Mouse (Mus musculus): Measurements from ENCODE around the gene Pkhd1. TPM values are rescaled to one million over a fixed set of nuclear protein-coding genes. Genes with fewer than 3 reads are reported as not detected.

Gene Pkhd1
- polyA plus RNA-seq, 1 experiment: not detected

DNA sequence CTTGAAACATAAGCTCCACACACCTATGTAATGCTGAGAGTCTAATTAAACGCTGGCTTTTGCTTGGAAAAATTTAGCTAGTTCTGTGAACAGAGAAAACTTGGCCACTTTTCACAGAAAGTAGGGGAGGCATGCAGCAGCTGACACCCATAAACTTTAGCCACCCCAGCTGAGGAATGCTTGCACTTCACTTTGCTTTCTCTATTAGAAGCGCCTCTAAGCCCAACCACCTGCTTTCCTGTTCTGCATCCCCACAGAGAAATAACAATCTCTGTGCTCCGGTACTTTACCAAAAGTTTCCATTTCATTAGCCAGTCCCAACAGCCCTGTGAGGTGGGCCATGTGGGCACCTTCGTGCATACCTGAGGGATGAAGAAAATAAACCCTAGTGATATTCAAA, 66.5 kb downstream of the Pkhd1 start:
- Histone ChIP-seq H3K27ac (ENCODE audit: insufficient read depth, low read length) (no peak overlapping the region), H3K36me3 (ENCODE audit: control insufficient read depth, insufficient read depth, low read length, poor library complexity, severe bottlenecking) (no peaks in the 10 kb centered on the region)
- TF ChIP-seq POLR2A (IDR thresholded peaks at IDR 0.05; ENCODE audit: insufficient read depth, low read length) (no peak), EP300 (IDR thresholded peaks at IDR 0.05; ENCODE audit: insufficient read depth, low read depth, low read length) (no peak), CTCF (IDR thresholded peaks at IDR 0.05; ENCODE audit: low read depth, low read length) (no peak)

DNA sequence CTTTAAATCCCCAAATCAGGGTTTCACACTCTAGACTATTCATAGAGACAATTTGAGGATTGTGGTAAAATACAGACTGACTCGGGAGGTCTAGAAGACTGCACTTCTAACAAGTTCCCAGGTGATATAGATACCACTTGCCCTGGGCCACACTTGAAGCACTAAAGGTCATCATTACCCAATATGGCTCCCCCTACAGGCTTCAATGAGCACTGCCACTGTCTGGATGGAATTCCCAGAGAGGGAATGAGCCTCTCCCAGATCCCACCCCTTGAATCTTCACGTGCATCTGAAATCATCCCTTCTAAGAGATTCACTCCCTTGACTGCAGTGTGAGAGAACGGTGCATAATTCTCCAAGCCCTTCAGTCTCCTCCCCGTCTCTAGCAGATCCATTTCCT, 73.3 kb downstream of the Pkhd1 start:
- no peaks in the 10 kb centered on the region for H3K9me3 ChIP-seq (replicated peaks; ENCODE audit: control insufficient read depth, insufficient read depth, low read length, poor library complexity, severe bottlenecking)
- H3K27ac ChIP-seq (ENCODE audit: insufficient read depth, low read length): no peak overlapping the region
- H3K9ac ChIP-seq (ENCODE audit: low read depth, poor library complexity, severe bottlenecking): no peak overlapping the region
- no peaks in the 10 kb centered on the region for H3K27me3 ChIP-seq (ENCODE audit: control insufficient read depth, insufficient read depth, low read length, poor library complexity, severe bottlenecking)
- no peaks in the 10 kb centered on the region for H3K4me1 ChIP-seq (ENCODE audit: control insufficient read depth, insufficient read depth, low read length)
- no peaks in the 10 kb centered on the region for H3K36me3 ChIP-seq (ENCODE audit: control insufficient read depth, insufficient read depth, low read length, poor library complexity, severe bottlenecking)
- TF ChIP-seq CTCF (IDR thresholded peaks at IDR 0.05; ENCODE audit: low read depth, low read length) (peak; percentile 15), POLR2A (IDR thresholded peaks at IDR 0.05; ENCODE audit: insufficient read depth, low read length) (no peak), EP300 (IDR thresholded peaks at IDR 0.05; ENCODE audit: insufficient read depth, low read depth, low read length) (no peak)
- no peak overlapping the region for H3K4me3 ChIP-seq (ENCODE audit: low read depth, low read length)

More for the DNA sequence above, 66.5 kb downstream of the Pkhd1 start:
- H3K9ac ChIP-seq (ENCODE audit: low read depth, poor library complexity, severe bottlenecking): no peak overlapping the region
- no peaks in the 10 kb centered on the region for H3K4me1 ChIP-seq (ENCODE audit: control insufficient read depth, insufficient read depth, low read length)
- H3K9me3 ChIP-seq (replicated peaks; ENCODE audit: control insufficient read depth, insufficient read depth, low read length, poor library complexity, severe bottlenecking): no peaks in the 10 kb centered on the region
- no peaks in the 10 kb centered on the region for H3K27me3 ChIP-seq (ENCODE audit: control insufficient read depth, insufficient read depth, low read length, poor library complexity, severe bottlenecking)
- H3K4me3 ChIP-seq (ENCODE audit: low read depth, low read length): no peak overlapping the region

DNA sequence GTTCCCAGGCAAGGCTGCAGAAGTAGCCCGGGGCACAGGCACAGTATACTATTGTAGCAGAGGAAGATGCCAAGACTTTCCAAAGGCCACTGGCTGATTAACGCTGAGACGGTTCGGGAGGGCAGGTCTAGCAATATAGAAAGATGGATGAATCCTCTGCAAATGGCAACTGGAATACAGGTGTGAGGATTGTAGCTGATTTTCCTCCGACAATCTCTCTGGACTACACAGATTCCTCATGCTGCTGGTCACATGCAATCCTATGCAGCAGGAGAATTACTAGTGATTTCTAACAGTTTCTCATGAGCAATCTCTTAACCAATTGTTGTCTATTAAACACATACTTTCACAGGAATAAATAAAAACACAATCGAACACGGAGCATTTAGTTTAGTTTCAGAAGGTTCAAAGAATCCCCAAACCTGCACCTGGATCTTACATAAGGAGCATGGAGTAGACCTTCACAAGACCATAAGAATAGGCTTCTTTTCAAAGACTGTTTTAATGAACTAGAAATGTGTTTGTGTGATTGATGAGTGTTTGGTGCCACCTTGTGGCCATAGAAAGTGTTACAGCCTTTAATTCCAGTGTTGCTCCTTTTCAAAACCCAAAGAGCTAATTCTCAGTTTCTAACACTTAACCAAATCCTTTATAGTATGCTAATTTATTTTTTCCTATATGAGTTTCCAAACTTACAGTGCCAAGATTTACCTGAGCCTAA, 104.3 kb downstream of the Pkhd1 start:
- TF ChIP-seq CTCF (IDR thresholded peaks at IDR 0.05; ENCODE audit: low read depth, low read length) (peak; percentile 22), EP300 (IDR thresholded peaks at IDR 0.05; ENCODE audit: insufficient read depth, low read depth, low read length) (no peak), POLR2A (IDR thresholded peaks at IDR 0.05; ENCODE audit: insufficient read depth, low read length) (no peak)
- Histone ChIP-seq H3K27me3 (ENCODE audit: control insufficient read depth, insufficient read depth, low read length, poor library complexity, severe bottlenecking) (no peaks in the 10 kb centered on the region), H3K36me3 (ENCODE audit: control insufficient read depth, insufficient read depth, low read length, poor library complexity, severe bottlenecking) (no peaks in the 10 kb centered on the region), H3K4me3 (ENCODE audit: low read depth, low read length) (no peak overlapping the region), H3K27ac (ENCODE audit: insufficient read depth, low read length) (no peak overlapping the region), H3K9me3 (replicated peaks; ENCODE audit: control insufficient read depth, insufficient read depth, low read length, poor library complexity, severe bottlenecking) (no peaks in the 10 kb centered on the region; the same call in 1 of the 2 replicates), H3K9ac (ENCODE audit: low read depth, poor library complexity, severe bottlenecking) (no peak overlapping the region), H3K4me1 (ENCODE audit: control insufficient read depth, insufficient read depth, low read length) (no peaks in the 10 kb centered on the region)

DNA sequence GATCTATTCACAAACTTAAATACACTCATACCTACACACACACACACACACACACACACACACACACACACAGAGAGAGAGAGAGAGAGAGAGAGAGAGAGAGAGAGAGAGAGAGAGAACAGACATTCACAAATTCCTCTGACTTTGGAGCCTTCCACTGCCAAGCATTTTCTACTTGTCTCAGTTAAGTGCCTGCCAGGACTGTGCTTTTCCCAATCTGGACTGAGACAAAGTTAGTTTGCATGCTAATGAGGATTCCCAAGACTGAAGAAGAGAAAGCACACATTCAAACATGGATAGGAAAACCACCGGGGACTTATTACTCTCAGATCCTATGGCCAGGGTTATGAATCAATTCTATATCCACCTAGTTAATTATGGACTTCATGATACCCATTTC, 118.9 kb downstream of the Pkhd1 start:
- Histone ChIP-seq H3K9ac (ENCODE audit: low read depth, poor library complexity, severe bottlenecking) (no peak overlapping the region), H3K4me3 (ENCODE audit: low read depth, low read length) (no peak overlapping the region), H3K27me3 (ENCODE audit: control insufficient read depth, insufficient read depth, low read length, poor library complexity, severe bottlenecking) (no peaks in the 10 kb centered on the region), H3K36me3 (ENCODE audit: control insufficient read depth, insufficient read depth, low read length, poor library complexity, severe bottlenecking) (no peaks in the 10 kb centered on the region), H3K4me1 (ENCODE audit: control insufficient read depth, insufficient read depth, low read length) (no peaks in the 10 kb centered on the region), H3K9me3 (replicated peaks; ENCODE audit: control insufficient read depth, insufficient read depth, low read length, poor library complexity, severe bottlenecking) (no peaks in the 10 kb centered on the region), H3K27ac (ENCODE audit: insufficient read depth, low read length) (no peak overlapping the region)
- TF ChIP-seq EP300 (IDR thresholded peaks at IDR 0.05; ENCODE audit: insufficient read depth, low read depth, low read length) (no peak), CTCF (IDR thresholded peaks at IDR 0.05; ENCODE audit: low read depth, low read length) (no peak), POLR2A (IDR thresholded peaks at IDR 0.05; ENCODE audit: insufficient read depth, low read length) (no peak)

DNA sequence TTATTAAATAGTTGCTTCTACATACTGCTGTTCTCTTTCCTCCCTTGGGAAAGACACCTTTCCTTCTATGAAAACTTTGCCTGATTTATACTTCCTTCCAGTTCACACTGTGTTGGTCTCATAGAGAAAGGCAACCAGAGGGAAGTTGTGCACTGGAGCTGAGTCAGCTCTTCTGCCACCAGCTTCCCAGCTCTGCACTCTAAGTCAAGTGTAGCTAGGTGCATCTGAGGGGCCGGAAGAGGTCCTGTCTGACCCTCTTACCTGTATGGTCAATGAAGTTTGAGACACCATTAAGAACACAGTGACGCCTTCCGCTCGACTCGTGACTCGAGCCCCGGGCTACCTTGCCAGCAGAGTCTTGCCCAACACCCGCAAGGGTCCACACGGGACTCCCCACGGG, 131.8 kb downstream of the Pkhd1 start:
- Histone ChIP-seq H3K9ac (ENCODE audit: low read depth, poor library complexity, severe bottlenecking) (no peak overlapping the region), H3K4me1 (ENCODE audit: control insufficient read depth, insufficient read depth, low read length) (no peaks in the 10 kb centered on the region), H3K27me3 (ENCODE audit: control insufficient read depth, insufficient read depth, low read length, poor library complexity, severe bottlenecking) (no peaks in the 10 kb centered on the region), H3K27ac (ENCODE audit: insufficient read depth, low read length) (no peak overlapping the region), H3K36me3 (ENCODE audit: control insufficient read depth, insufficient read depth, low read length, poor library complexity, severe bottlenecking) (no peaks in the 10 kb centered on the region), H3K4me3 (ENCODE audit: low read depth, low read length) (no peak overlapping the region), H3K9me3 (replicated peaks; ENCODE audit: control insufficient read depth, insufficient read depth, low read length, poor library complexity, severe bottlenecking) (no peaks in the 10 kb centered on the region)
- TF ChIP-seq CTCF (IDR thresholded peaks at IDR 0.05; ENCODE audit: low read depth, low read length) (no peak), EP300 (IDR thresholded peaks at IDR 0.05; ENCODE audit: insufficient read depth, low read depth, low read length) (no peak), POLR2A (IDR thresholded peaks at IDR 0.05; ENCODE audit: insufficient read depth, low read length) (no peak)

DNA sequence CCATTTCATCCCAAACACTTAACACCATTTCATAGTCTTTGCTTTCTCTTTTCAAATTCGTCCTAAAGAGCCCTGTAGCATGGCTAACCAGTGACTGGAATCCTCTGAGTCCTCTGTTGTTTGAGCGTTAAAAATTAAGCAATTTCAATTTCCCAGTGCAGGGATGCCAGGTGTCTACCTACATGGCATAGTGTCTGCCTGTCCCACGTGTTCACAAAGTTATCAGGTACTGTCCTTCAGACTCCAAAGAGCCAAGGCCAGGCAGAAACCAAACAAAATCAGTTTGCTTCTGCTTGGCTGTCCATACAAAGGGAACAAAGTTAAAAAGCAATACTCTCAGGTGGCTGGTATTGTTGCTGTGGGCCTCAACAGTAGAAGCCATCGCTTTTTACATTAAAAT, 136.0 kb downstream of the Pkhd1 start:
- Histone ChIP-seq H3K9me3 (replicated peaks; ENCODE audit: control insufficient read depth, insufficient read depth, low read length, poor library complexity, severe bottlenecking) (no peaks in the 10 kb centered on the region), H3K4me3 (ENCODE audit: low read depth, low read length) (no peak overlapping the region), H3K27ac (ENCODE audit: insufficient read depth, low read length) (no peak overlapping the region), H3K4me1 (ENCODE audit: control insufficient read depth, insufficient read depth, low read length) (no peaks in the 10 kb centered on the region), H3K27me3 (ENCODE audit: control insufficient read depth, insufficient read depth, low read length, poor library complexity, severe bottlenecking) (no peaks in the 10 kb centered on the region), H3K9ac (ENCODE audit: low read depth, poor library complexity, severe bottlenecking) (no peak overlapping the region), H3K36me3 (ENCODE audit: control insufficient read depth, insufficient read depth, low read length, poor library complexity, severe bottlenecking) (no peaks in the 10 kb centered on the region)
- no peak for TF ChIP-seq EP300 (IDR thresholded peaks at IDR 0.05; ENCODE audit: insufficient read depth, low read depth, low read length)
- TF ChIP-seq CTCF (IDR thresholded peaks at IDR 0.05; ENCODE audit: low read depth, low read length): no peak
- TF ChIP-seq POLR2A (IDR thresholded peaks at IDR 0.05; ENCODE audit: insufficient read depth, low read length): no peak
